Comparison of ENCODE assay signal across 8 mouse cellular contexts in genomic region chr6:135323311-135323982, GRCm38 (mm10). TPM values are rescaled to one million over a fixed set of nuclear protein-coding genes. Genes with fewer than 3 reads are reported as not detected.
DNase-seq lines count a peak whose midpoint lies in the region; ATAC-seq lines count a peak whose summit lies in the region.

No protein-coding gene starts in this region.

- DNase-seq in forebrain, embryonic 14.5 days (ENCODE audit: low spot score) = peak; percentile 36
- DNase-seq in cerebellum, postnatal 14 days = peak; percentile 56 to 65
- DNase-seq in heart, embryonic 10.5 days (ENCODE audit: low spot score) = no peak
- peak; percentile 47 for DNase-seq in kidney, adult 9 months
- DNase-seq in lung, postnatal 10 days = peak; percentile 89
- DNase-seq in skeletal muscle tissue, adult 2 months (ENCODE audit: low read depth, low spot score) = peak; percentile 35
- DNase-seq in right cerebral cortex, adult 2 months (ENCODE audit: low spot score in 2 of 2) = no peak

- no peak overlapping the region for H3K4me3 ChIP-seq in forebrain, embryonic 14.5 days (ENCODE audit: low read depth, low read length)
- no peak overlapping the region for H3K4me3 ChIP-seq in forebrain, embryonic 16.5 days (replicated peaks; ENCODE audit: low read length)
- no peak overlapping the region for H3K4me3 ChIP-seq in heart, embryonic 10.5 days

- H3K9ac ChIP-seq in forebrain, embryonic 14.5 days (ENCODE audit: low read length) = no peak overlapping the region
- H3K9ac ChIP-seq in forebrain, embryonic 16.5 days (replicated peaks; ENCODE audit: low read depth, low read length) = no peak overlapping the region

- H3K4me2 ChIP-seq in forebrain, embryonic 14.5 days (ENCODE audit: low read length) = no peak overlapping the region
- H3K4me2 ChIP-seq in forebrain, embryonic 16.5 days (ENCODE audit: low read length) = no peak overlapping the region

- no peaks in the 10 kb centered on the region for H3K9me3 ChIP-seq in forebrain, embryonic 14.5 days (replicated peaks; ENCODE audit: control insufficient read depth, low read length)
- H3K9me3 ChIP-seq in forebrain, embryonic 16.5 days (ENCODE audit: control insufficient read depth, low read length) = no peaks in the 10 kb centered on the region
- no peaks in the 10 kb centered on the region for H3K9me3 ChIP-seq in heart, embryonic 10.5 days

- H3K27me3 ChIP-seq in forebrain, embryonic 14.5 days (replicated peaks; ENCODE audit: control insufficient read depth, insufficient read depth, low read length) = no peaks in the 10 kb centered on the region
- no peaks in the 10 kb centered on the region for H3K27me3 ChIP-seq in forebrain, embryonic 16.5 days (replicated peaks; ENCODE audit: control insufficient read depth, insufficient read depth, low read length)
- H3K27me3 ChIP-seq in heart, embryonic 10.5 days (ENCODE audit: insufficient read depth, poor library complexity, severe bottlenecking) = no peaks in the 10 kb centered on the region; the same call in 1 of the 2 replicates

- H3K4me1 ChIP-seq in forebrain, embryonic 14.5 days (ENCODE audit: control insufficient read depth, insufficient read depth, low read length) = peaks cover 3% of the 10 kb centered on the region; the same call in 1 of the 2 replicates
- H3K4me1 ChIP-seq in forebrain, embryonic 16.5 days (replicated peaks; ENCODE audit: control insufficient read depth, insufficient read depth, low read length) = peaks cover 5% of the 10 kb centered on the region; the same call in 1 of the 2 replicates
- H3K4me1 ChIP-seq in heart, embryonic 10.5 days = peaks cover 28% of the 10 kb centered on the region

- no peak overlapping the region; the same call in 1 of the 2 replicates for H3K27ac ChIP-seq in forebrain, embryonic 14.5 days (ENCODE audit: low read depth, low read length)
- no peak overlapping the region for H3K27ac ChIP-seq in forebrain, embryonic 16.5 days (ENCODE audit: low read length)
- H3K27ac ChIP-seq in heart, embryonic 10.5 days = peak overlapping the region; percentile 65

- 55% methylated on average over 16 of the region's 16 CpGs for WGBS in forebrain, embryonic 14.5 days
- WGBS in forebrain, embryonic 16.5 days = 52% methylated on average over 16 of the region's 16 CpGs
- 53% methylated on average over 16 of the region's 16 CpGs for WGBS in heart, embryonic 10.5 days

- ATAC-seq in forebrain, embryonic 14.5 days = no peak
- ATAC-seq in forebrain, embryonic 16.5 days = no peak; the same call in 1 of the 2 replicates

- no peaks in the 10 kb centered on the region for H3K36me3 ChIP-seq in forebrain, embryonic 14.5 days (ENCODE audit: control insufficient read depth, insufficient read depth, low read length)
- H3K36me3 ChIP-seq in forebrain, embryonic 16.5 days (ENCODE audit: control insufficient read depth, insufficient read depth) = no peaks in the 10 kb centered on the region
- no peaks in the 10 kb centered on the region for H3K36me3 ChIP-seq in heart, embryonic 10.5 days

RNA-seq across cellular contexts. Expression of gene Pbp2, which starts 13.2 kb away (rescaled TPM):
- not detected in 2 replicates for polyA plus RNA-seq in forebrain, embryonic 14.5 days (2014; fragmentation: Nextera tagmentation; extraction: Ambion mirVana)
- not detected in 2 replicates for polyA plus RNA-seq in forebrain, embryonic 16.5 days (2015; fragmentation: Nextera tagmentation; extraction: Ambion mirVana)
- polyA plus RNA-seq in heart, embryonic 10.5 days (2016; fragmentation: Nextera tagmentation; extraction: Ambion mirVana) = 0.16 TPM in 1 of 2 replicates, not detected in the other

RNA-seq across cellular contexts. Expression of gene Emp1, which starts 38.9 kb away (rescaled TPM):
- 3.4 and 3.5 TPM in 2 replicates for polyA plus RNA-seq in forebrain, embryonic 14.5 days (2014; fragmentation: Nextera tagmentation; extraction: Ambion mirVana)
- polyA plus RNA-seq in forebrain, embryonic 16.5 days (2015; fragmentation: Nextera tagmentation; extraction: Ambion mirVana) = 4.7 and 9.2 TPM in 2 replicates
- 5.1 and 10.5 TPM in 2 replicates for polyA plus RNA-seq in heart, embryonic 10.5 days (2016; fragmentation: Nextera tagmentation; extraction: Ambion mirVana)

Comparison
In these comparisons a context has a peak if more than half of its experiments do, and no peak if none do; other contexts are left out.
1. DNase-seq: peak in forebrain, embryonic 14.5 days (single experiment), cerebellum, postnatal 14 days (2 of 2), kidney, adult 9 months (single experiment), lung, postnatal 10 days (single experiment) and skeletal muscle tissue, adult 2 months (single experiment); none in heart, embryonic 10.5 days (single experiment) and right cerebral cortex, adult 2 months (0 of 2).